Mouse (Mus musculus) thymus, postnatal 36 days (tissue): Measurements from ENCODE around the gene Otub2.
A peak's percentile ranks its signal among the peaks of the same experiment; 100 is the strongest.
"Not testable (repeated sequence)": the region's sequence is repeated elsewhere in the genome, so short reads cannot be mapped to it uniquely, and the experiment has no call there.

Experiments
- DNase-seq, 2 experiments: peaks; one replicate each; pipeline ENCODE4 v3.0.0; 2022; ENCODE audit warnings: mixed read lengths in 2 of 2

The Otub2 gene

DNA sequence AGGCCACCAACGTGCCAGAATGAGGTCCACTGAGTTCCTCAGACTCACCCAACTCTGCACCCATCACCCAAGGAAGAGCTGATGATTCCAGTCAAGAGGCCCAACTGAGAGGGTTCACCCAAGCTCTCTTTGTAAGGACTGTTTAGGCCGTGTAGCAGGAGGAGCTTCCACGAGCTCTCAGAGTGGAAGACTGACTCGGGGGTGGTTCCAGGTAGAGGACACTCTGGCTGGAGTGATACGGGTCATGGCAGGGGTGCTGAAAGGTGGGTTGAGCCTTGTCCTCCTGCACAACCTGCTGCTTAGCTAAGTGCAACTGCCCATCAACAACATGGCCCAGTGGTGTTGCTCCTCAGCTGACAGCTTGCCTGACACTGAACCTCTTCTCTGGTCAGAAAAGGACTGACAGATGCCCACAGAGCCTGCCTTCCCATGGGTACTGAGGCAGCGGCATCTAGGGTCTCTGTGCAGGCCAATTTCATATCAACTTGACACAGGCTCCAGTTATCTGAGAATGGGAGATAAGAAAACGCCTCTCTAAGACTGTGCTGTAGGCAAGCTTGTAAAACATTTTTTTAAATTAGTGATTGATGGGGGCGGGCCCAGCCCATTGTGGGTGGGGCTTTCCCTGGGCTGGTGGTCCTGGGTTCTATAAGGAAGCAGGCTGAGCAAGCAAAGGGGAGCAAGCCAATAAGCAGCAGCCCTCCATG is 14.8 kb upstream of the Otub2 start:
- DNase-seq: no peak

DNA sequence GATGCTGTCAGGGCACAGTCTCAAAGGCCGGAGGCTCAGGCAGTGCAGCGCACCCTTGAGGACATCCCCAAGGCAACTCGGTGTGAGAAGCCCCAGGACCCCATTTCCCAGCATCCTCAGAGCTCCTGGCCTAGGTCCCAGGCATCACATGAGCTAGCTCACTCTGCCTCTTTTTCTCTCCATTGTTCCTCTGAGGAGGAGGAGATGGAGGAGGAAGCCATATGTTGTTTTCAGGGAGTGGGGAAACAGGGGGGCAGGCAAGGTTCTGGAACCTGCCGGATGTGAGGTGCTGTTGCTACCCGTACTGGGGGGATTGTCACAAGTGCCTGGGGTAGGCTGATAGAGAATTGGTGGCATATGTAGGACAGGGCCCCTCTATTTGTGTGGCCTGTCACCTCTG is 12.4 kb upstream of the Otub2 start:
- DNase-seq: no peak

DNA sequence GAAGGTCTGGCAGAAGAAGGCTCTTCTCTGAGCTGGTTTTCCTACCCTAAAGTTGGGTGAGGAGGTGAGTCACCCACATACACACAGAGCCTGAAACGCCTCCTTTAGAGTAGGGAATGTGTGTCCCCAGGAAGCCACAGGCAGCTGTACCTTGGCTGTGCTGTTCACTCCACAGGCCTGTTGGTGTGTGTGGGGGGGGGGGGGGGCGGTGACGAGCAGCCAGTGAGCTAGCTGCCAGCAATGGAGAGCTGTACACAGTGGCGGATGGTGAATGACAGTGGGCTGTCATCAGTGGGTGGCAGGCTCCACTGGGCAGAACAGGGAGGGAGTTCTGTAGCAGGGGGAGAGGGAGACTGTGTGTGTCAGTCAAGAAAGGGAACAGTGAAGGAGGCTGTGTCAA is 11.7 kb upstream of the Otub2 start:
- no peak for DNase-seq

DNA sequence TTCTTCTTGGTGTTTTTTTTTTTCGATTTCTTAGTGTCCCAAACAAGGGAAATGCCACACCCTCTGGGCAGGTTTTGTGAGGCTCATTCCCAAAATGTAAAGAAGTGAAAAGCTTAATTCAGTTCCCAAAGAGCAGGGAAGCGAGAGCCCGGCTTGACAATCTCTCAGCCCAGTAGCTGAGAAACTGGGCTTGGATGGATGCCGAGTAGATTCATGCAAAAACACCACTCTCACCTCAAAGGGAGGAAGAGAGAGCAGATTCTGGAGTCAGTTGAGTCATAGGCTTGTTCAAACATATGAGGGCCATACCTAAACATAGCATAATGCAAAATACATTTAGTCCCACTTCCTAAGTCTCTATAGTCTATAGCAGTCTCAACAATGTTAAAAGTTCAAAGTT is 8.3 kb upstream of the Otub2 start:
- DNase-seq: no peak

DNA sequence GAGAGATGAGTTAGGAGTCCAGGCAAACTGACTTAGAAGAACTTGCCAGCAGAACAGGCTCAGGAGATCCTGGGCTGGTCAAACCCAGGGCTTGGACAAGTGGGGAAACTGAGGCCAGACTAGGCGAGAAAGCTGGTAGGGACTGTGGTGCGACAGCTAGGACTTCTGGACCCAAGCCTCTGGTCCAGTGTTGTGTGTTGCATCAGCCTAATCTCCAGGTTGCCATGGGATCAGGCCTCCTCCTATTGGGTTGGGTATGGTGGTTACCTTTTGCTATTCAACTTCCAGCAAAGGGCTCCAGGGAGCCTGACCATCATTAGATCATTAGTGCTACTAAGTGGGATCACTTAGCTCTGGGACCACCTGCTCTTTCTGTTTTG is 856 bp downstream of the Otub2 start:
- DNase-seq: no peak

DNA sequence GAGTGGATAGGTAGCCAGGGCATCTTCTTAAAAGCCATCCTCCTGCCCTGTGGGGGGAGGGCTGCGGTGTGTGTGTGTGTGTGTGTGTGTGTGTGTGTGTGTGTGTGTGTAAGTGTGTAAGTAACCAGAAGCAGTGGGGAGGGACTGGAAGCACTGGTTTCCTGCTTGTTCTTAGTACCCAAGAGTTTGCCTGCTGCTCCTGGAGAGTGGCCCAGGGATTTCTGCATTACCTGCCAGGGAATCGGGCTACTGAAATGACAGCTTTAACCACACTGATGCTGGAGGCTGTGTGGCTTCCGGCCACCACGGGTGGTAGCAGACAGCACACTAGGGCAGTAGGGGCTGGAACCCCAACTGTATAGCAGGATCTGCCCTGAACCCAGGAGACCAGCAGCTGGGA is 1.5 kb downstream of the Otub2 start:
- DNase-seq: no peak

DNA sequence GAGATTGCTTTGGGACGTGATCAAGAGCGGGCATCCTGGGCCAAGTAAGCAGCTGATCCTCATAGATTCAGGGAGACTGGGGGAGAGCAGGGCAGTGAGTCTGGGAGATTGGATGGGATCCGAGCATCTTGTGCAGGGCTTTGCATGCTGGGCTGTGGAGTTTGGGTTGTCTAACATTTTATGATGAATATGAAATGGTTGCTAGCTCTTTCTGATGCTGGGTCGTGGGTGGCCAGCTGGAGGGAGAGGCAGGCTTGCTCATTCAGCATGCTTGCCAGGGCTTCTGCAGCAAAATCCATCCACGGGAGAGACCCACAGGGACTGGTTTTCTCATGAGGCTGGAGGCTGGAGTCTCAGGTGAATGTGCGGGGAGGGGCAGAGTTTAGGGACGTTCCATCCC is 2.6 kb downstream of the Otub2 start:
- no peak for DNase-seq

DNA sequence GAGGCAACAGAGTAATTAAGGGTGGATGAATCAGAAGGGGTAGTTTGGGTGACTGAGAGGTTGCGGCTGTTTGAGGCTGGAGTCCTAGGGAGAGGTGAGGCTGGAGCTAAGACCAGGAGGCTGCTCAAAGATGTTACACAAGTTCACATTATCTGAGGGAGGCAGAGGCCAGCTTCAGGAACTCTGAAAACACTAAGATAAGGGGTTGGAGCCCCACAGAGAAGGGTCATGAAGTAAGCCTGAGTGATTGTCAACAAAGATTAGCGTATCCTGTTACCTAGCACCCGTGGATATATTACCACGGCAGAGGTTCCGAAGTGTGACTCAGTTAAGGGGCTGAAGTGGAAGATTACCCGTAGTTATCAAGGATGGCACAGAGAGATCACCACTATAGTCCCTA is 5.0 kb downstream of the Otub2 start:
- no peak for DNase-seq

DNA sequence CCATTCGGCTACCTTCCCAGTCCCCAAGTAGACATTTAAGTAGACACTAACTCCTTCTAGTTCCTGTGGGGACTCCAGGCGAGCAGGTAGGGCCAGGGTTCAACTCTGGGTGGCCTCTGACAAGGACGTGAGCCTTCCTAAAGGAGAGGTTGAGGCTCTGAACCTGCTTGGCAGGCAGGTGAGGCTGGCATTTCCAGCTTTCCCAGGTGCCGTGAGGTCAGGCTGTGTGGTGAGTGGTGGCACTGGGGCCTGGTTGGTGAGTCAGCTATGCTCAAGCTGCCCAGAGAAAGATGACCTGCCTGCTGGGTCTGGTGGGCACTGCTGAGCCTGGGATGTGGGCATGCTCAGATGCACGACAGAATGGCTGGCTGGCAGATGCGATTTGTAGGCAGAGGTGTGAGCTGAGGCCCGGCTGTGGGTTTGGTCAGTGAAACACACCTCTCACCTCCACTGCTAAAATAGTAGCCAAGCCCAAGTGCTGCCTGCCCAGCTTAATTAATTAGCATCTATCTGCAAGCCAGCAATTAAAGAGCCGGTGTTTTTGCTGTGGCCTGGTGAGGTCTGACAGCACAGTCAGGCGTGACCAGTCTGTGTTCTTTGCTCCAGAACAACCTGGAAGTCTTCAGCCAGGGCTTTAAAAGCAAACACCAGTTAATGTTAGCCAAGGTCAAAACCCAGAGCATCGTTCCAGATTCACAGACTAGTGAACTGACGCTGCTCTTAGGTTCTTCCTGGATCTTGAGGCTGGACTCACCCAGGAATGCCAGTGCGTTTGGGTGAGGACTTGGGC is 7.2 kb downstream of the Otub2 start:
- DNase-seq: no peak

DNA sequence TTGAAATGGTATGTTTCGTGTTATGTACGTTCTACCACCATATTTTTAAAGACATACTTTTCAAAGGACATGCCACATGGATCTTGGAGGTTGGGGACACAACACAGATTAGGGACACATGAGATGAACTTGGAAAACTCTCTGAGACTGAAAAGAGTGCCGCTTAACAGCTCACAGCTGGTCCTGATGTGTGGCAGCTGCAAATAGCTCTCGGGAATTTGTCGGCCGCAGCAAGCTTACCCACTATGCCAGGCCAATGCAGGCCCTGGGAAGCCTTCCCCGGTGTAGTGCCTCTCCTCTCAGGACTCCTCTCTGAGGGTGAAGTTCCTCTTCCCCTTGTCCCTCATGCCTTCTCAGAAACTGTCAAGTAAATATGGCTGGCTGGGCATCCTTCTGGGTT is 8.3 kb downstream of the Otub2 start:
- DNase-seq: no peak

DNA sequence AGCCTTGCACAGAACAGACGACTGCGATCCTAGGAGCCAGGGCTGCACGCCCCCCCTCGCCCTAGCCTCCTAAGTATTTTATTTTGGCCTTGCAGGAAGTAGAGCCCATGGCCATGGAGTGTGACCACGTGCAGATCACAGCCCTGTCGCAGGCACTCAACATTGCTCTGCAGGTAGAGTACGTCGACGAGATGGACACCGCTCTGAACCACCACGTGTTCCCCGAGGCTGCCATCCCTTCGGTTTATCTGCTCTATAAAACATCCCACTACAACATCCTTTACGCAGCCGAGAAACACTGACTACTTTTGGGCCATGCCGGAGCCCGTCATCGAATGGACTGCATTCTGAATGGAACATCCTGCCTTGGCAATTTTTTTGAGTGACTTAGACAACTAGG is 15.6 kb downstream of the Otub2 start:
- no peak for DNase-seq

DNA sequence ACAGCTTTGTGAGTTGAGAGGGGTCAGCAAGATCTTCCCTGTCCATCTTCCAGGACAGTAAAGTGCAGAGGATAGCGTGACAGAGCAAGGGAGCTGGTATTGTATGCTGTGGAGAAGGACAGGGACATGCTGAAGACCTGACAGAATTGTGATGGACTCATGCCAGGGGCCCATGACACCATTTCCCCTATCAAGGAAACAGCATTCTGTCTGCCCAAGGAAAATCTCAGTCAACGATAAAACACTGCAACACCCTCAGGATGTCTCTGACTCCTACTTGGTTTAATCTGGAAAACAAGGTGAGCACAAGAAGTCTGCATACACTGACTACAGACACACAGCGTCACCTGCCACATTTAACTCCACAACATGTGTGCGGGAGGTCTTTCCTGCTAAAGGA is 19.2 kb downstream of the Otub2 start, which contains the start of gene 9330161L09Rik:
Gene 9330161L09Rik, minus strand, starts transcription at position 101 of the 400 bp plus-strand sequence.
- DNase-seq: no peak

DNA sequence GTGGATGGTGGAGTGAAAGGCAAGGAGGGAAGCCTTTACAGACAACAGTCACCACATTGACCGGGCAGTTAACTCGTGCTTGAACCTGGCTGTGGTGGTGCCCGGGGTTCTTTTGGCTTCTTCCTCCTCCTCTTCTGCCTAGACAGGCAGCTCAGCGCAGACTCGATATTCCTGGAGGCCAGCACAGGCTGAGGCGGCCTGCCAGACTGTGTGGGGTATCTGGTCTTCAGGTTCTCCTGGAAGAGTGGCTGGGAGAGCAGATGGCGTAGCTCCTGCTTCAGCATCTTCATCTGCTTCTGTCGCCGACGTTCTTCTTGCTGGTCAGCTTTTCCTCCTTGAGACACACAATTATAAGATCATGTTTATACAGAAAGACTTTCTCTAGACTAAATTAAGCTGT is 19.7 kb downstream of the Otub2 start:
- DNase-seq: no peak

DNA sequence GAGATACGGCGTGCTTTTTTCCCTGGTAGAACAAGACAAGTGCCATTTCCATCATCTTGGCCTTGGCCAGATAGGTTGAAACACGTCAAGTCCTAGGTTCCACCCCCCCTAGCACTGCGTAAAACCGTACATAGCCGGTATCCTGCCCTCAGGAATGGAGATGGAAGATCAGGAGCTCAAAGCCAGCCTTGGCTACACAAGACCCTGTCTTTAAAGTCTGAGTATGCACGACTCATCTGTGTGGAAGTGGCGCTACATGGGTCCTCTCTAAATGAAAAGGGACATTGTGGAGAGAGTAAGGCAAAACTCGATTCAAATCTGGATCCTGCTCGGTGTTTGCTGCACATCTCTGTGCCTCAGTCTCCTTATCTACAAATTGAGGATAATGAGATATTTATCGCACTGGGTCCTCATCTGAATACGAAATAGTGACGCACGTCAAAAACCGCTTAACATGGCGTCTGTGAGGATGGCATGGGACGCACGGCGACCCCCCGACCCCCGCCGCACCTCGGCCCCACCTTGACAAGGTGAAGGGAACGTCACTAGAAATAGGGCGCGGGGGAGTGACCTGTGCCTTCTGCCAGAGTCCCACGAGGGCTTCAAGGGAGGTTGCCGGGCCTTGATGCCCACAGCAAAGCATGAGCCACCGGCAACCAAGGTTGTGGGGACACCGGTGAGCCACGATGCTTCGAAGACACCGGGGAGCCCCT is 36.7 kb downstream of the Otub2 start:
- DNase-seq: no peak

DNA sequence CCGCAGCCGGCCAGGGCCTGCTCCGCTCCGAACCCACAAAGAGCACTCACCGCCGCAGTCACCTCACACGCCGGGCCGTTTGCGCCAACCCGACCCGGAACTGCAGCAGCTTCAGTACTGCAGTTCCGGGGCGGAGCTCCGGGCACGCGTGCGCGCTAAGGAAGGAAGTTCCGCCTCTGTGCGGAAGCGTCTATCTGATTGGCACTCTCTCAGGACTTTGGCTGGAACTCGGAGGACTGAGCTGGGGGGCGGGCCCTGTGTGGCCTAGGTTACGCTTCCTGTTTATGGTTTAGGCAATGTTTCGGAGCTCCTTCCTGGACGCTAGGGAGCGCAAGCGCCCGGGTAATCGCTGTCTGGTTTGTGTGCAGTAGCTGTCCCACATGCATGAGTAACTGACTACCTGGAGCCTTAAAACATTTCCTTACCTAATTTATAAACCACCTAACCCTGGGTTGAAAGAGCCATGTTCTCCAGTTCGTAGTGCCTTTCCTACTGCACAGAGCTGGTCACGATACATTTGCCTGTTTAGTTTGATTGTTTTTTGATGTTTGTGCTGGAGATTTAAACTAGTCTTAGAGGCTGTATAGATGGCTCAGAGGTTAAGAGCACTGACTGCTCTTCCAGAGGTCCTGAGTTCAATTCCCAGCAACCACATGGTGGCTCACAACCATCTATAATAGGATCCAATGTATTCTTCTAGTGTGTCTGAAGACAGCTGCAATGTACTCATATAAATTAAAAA is 37.4 kb downstream of the Otub2 start, which contains the start of gene Ddx24:
Gene Ddx24, minus strand, starts transcription at position 102 of the 742 bp plus-strand sequence.
- DNase-seq: peak; percentile 96 to 99

DNA sequence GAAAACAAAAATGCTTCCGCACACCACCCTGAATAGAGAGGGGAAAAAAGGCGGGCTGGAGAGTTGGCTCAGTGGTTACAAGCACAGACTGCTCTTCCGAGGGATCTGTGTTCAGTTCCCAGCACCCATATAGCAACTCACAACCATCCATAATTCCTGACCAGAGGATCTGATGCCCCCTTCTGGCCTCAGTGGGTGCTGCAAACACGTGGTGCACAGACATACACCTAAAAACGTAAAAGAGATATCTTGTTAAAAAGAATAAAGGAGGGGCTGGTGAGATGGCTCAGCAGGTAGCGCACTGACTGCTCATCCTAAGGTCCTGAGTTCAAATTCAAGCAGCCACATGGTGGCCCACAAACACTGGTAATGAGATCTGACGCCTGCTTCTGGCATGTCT is 38.2 kb downstream of the Otub2 start:
- peak in 1 of 2 experiments; percentile 30 for DNase-seq

DNA sequence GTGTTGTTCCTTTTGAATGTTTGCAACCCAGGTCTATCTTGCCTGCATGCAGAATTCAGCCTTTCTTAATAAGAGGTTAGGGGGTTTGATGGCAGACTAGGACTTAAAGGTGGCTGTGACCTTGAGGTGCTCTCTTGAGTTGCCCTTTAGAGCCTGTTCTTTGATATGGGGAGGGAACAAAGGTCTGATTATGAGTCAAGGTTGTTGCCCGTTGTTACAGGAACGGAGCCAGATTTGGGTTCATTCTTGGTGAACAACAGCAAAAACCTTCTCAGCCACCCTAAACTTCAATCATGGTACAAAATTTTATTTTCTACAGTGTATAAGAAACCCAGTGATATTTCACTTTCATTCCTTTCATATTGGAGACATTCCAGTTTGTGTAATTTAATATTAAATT is 44.9 kb downstream of the Otub2 start:
- no peak for DNase-seq

DNA sequence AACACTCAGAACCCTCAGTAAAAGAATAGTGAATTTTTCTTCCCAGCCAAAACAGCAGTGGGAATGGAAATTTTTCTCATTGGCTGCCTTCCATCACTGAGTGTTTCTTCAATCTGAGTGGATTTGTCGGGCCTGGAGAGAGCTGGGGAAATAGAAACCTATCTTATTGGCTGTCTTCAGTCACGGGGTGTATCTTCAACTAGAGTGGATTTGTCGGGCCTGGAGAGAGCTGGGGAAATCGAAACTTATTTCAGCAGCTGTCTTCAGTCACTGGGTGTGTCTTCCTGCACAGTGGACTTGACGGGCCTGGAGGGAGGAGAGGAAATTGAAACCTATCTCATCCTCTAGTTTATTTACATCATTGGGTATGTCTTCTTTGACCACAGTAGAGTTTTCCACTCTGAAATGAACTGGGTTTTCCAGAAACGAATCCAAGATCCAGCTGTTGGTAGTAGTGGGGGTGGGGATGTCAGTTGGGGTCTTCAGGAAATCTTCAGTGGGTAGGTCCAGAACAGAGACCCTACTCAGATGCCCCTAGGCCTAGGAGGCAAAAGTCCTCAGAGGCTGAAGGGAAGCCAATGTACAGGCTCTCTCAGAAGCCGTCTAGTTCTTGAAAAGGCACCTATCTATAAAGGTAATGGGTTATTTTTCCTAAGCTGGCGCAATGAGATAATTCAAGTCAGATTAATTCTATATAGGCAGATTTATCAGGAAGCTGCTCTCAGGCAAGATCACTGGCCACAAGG is 45.7 kb downstream of the Otub2 start, which contains the start of gene Ifi27:
Gene Ifi27, plus strand, starts transcription at position 226 of the 746 bp plus-strand sequence.
- DNase-seq: peak; percentile 44 to 66

DNA sequence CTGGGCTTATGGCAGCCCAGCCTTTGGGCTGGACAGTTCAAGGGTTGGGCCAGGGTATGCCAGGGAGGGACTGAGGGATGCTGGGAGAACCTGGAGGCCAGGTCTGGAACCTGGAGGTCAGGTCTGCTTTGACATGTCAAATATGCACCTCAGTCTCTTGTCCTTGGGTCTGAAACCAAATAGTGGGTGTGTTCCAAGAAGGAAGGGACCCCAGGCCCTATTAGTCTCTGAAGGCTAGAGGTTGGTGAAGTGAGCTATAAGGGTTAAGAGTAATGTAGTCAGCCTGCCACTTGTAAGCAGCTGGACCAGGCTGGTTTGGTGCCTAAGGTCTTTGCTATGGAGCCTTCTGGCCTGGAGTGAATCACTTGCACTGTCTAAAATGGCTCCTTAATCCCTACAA is 46.4 kb downstream of the Otub2 start:
- no peak for DNase-seq

DNA sequence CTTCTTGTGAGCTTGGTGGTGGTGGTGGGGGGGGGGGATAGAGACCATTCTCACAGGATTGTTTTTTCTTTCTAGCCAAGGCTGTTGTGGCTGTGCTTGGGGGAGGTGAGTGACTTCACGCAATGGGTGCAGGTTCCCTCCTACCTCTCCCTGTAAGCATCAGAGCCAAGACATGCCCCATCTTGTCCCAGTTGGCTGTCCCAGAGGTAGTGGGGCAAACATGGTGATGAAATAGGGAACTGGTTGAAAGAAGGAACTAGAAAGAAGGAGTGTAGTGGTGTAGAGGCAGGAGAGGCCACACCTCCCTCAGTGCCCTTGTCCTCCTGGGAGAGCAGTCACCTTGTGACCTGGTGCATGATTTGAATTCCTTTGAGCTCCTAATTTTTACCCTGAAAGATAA is 49.1 kb downstream of the Otub2 start:
- DNase-seq: no peak

DNA sequence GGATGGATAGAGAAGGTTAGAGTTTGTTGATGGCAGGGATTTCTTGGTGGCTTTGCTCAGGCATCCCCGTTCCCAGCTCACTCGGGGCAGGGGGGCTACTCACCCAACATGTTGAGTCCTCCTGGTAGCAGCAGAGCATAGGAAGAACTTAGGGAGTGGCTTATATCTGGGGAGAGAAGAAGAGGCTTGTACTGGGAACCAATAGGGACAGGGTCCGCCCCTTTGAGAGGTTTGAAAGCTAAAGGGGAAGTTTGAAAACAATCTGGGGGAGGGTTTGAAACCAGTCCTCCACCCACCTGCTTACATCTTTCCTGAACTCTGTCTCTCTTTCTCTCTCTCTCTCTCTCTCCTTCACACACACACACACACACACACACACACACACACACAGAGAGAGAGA is 55.0 kb downstream of the Otub2 start, which contains the start of gene Ifi27l2a:
Gene Ifi27l2a, minus strand, starts transcription at position 157 of the 400 bp plus-strand sequence.
- DNase-seq: peak; percentile 26 to 44

DNA sequence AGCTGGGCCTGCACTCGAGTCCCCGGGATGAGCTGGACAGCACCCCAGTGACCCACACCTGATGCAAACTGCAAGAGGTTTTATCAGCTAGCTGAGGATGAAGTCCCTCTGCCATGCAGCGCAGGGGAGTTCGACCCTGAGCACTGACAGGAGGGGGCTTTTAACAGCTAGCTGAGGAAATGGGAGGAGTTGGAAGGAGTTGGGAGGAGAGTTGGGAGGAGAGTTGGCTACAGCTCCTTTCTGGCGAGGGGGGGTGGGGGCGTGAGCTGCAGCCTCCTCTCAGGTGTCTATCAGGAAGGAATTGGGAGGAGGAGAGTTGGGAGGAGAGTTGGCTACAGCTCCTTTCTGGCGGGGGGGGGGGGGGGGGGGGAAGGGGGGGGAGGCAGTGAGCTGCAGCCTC is 55.8 kb downstream of the Otub2 start:
- DNase-seq: not testable (repeated sequence)
